Mouse (Mus musculus): ENCODE results near the gene Pde11a.

Pde11a gene

DNA sequence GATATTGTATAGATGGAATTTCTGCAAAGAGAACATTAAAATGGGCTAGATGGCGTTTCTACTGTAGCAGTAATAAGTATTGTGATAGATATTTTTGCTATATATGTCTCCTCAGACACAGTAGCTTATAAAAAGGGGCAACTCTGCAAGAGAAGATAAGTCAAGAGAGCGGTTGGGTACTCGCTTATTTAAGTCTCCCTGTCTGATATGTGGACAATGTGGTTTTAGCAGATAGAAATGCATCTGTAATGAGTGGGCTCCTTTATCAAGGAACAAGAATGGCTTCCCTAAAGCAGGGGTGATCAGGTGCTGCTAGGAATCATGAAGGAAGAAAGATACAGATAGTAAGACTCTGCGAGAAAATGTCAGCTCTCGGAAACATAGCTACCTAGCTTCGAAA is 18.2 kb downstream of the Pde11a start:
- DNase-seq (ENCODE audit: low spot score in 2 of 2) = no peak

DNA sequence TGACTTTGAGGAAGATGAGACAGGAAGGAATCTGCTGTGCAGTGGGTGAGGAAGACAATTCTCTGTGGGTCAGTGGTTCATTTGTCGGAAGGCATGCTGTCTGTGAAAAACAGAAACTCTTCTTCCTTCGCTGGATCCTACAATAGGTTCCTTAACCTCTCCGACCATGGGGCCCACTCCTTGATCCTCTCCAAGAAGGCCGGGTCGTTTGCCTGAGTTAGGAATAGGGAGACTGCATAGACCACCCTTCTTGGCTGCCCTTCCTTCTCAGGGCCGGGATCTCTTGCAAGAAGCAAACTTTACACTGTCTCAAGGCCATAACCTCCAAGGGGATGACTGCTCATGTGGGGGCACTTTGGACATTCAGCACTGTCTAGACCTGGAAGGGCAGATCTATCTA is 19.3 kb downstream of the Pde11a start:
- DNase-seq (ENCODE audit: low spot score in 2 of 2) = no peak

DNA sequence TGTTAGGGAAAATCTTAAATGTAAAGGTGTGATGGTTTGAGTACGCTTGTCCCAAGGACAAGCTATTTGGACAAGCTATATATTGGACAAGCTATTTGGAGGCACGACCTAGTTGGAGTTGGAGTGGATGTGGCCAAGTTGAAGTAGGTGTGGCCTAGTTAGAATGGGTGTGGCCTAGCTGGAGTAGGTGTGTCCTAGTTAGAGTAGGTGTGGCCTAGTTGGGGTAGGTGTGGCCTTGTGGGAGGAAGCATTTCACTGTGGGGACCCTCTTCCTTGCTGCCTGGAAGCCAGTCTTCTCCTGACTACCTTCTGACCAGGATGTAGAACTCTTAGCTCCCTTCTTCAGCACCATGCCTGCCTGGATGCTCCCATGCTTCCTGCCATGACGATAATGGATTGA is 50.9 kb downstream of the Pde11a start:
- DNase-seq (ENCODE audit: low spot score in 2 of 2) = no peak

DNA sequence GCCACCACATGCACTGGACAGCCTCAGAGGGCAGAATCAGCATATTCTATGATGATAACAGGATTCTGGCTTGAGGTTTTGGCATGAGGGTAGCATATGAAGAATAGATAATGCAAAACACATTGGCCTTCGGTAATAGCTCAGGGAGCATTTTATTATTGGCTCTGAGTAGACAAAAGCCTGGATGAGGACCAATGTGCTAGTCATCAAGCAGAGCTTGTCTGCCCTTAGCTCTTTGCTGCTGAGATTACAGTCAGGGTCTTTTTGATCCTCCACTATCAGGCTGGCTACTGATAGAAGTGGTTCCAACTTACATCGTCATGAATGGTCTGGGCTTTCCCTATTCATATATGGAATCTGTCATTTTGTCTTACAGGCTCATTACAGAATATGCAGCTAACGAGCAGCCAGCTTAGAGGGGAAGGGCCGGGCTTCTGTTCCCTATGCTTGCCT is 52.3 kb downstream of the Pde11a start:
- no peak for DNase-seq (ENCODE audit: low spot score in 2 of 2)

DNA sequence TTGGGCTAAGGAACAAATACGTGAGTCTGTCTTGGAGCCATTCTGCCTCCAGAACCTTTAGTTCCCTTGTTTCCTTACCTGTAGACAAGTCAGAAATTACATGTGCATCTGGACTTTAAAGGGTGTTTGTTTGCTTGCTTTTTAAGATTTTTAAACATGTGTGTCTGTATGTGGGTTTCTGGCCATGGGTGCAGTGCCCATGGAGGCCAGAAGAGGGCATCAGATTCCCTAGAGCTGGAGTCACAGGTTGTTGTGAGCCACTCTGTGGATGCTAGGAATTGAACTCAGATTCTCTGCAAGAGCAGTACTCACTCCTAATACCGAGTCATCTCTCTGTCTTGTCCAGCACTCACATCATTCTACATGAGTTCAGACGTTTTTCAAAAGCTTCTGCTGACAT is 53.4 kb downstream of the Pde11a start:
- DNase-seq (ENCODE audit: low spot score in 2 of 2) = peak in 1 of 2 experiments; percentile 10

DNA sequence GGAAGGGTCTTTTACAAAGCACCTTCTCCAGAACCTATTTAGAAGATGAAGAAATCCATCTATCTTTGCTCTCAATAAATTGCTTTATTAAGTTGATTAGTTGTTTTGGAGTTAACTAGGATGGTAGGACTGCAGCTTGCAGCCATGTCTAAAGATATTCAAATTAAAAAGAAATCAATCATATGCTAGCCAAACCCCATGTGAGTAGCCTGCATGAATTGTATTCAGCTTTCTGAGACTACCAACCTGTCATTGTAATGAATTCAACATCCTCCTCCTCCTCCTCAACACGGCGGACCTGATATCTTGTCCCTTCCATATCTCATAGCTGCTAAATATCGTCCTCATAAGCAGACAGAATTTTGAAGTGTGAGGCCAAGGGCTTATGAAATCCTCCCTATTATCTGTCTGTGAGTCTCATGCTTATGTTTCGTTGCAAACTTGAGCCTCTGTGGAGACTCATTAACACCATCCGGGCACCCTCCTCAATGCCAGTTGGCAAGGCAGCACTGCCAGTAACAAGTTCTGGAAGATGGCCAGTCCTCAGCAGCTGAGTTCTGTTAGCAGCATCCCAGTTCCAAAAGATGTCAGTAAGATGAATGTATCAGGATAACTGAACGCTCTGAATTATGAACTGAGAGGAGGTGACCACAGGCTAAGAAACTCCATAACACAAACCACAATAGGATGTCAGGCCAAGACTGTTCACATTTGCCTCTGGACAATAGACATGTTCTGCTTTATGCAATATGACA is 55.0 kb downstream of the Pde11a start:
- peak in 1 of 2 experiments; percentile 75 for DNase-seq (ENCODE audit: low spot score in 2 of 2)

DNA sequence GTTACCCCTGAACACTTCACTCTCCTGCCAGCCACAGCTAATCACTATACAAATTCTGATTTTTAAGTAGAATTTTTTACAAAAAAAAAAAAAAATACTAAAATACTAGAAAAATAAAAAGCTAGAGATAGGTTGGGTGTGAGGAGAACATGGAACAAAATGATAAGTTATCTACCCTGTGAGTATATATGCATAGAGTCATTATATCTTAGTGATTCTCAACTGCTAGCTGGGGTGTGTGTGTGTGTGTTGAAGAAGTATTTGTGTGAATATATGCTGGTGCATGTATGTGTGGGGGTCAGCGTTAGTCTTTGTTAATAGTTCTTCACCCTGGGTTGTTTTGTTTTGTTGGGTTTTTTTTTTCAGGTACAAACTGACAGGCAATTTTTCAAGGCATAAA is 69.1 kb downstream of the Pde11a start:
- no peak for DNase-seq (ENCODE audit: low spot score in 2 of 2)

DNA sequence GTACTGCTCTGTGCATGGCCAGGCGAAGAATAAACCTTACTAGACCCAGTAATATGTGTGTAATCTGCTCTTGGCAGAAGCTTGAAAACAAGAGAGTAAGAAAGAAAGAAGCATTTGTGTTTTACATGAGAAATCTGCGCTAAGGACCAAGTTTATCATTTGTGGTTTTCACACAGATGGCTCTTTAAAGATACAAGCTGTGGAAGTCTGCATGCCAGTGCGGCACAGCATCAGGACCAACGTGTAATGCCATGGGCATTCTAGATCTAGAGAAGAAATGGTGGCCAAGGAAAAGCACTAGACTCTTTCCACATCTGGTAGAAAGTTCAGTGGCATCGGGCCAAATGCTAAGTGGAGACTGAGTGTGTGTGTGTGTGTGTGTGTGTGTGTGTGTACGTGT is 71.2 kb downstream of the Pde11a start:
- DNase-seq (ENCODE audit: low spot score in 2 of 2) = no peak

DNA sequence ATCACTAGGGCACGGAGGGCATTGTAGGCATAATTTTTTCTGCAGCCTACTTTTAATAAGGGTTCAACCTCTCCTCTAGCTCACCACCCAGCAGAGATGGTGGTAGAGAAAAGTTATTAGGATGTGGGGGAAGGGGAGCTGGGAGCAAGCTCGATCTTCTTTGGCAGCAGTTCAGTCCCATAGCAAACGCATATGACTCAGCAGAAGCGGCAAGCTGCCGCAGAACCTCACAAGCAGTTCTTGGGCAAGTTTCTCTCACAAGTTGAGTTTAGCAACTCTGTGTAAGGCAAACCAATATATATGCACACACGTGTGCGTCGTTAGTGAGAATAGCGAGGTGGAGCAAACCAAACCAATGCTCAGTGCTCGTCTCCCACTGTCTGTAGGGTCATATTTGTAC is 72.0 kb downstream of the Pde11a start:
- DNase-seq (ENCODE audit: low spot score in 2 of 2) = no peak

DNA sequence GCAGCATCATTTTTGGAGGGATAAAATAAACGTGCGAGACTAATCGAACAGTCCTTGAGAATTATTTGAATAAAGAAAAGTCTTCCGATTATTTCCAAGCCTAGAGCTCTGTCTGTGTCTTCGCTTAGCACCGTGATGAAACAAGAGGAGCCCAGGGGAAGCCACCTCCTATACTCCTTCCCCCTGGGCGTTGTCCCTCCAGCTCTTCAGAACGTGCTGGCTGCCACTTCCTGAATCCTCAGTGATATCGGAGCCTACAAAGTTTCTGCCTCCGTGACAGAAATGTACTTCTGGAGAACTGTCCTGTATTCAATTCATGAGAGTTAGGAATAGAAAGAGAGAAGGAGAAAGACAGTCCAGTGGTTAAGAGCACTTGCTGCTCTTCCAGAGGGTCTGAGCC is 74.3 kb downstream of the Pde11a start:
- DNase-seq (ENCODE audit: low spot score in 2 of 2) = no peak

DNA sequence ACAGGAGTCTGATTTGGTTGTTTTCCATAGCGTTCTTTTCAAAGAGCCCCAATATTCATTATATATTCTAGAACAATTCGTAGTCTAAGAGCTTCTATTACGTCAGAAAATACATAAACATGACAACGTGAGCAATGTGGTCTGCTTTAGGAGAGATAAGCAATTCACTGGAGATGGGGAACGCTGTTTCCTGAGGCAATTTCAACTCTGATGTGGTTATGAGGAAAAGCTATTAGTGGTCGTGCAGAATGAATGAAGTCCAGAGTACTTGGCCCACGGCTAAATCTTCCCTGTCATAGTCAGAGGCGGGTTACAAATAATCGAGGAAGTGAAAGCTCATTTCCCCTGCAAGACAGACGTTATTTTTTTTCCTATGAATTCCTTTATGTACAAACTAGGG is 75.9 kb downstream of the Pde11a start:
- no peak for DNase-seq (ENCODE audit: low spot score in 2 of 2)

DNA sequence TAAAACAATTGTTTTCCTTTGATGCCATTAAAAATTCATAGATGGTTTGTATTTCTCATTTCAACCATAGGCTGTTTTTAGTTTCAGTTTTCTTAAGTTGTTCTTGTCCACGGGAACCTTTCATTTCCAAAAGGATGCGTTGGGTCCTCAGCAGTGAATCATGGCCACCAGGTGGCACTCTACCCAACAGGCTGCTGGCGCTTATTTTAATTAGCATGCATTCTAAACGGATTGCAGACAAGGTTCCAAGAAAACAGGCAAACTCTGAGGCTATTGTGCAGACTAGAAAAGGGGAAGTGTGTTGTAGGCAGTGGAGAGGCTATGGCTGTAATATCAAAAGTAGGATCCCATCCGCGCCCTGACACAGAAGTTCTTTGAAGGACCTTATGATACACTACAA is 83.7 kb downstream of the Pde11a start:
- DNase-seq (ENCODE audit: low spot score in 2 of 2) = peak; percentile 40 to 69

DNA sequence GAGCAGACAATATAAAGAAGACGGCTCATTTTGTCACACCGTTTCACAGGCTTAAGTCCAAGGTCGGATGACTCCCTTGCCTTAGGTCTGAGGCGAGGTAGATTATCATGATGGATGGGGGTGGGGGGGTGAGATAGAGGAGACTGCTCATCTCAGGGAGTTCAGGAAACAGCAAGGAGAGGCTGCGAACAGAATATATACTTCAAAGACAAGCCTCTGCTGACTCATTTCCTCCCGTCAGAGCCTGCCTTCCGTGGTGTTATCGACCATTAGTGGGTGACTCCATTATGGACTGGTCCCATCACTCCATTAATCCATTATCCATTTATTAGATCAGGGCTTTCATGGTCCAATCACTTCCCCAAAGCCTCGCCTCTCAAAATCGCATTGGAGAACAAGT is 87.2 kb downstream of the Pde11a start:
- DNase-seq (ENCODE audit: low spot score in 2 of 2) = no peak

DNA sequence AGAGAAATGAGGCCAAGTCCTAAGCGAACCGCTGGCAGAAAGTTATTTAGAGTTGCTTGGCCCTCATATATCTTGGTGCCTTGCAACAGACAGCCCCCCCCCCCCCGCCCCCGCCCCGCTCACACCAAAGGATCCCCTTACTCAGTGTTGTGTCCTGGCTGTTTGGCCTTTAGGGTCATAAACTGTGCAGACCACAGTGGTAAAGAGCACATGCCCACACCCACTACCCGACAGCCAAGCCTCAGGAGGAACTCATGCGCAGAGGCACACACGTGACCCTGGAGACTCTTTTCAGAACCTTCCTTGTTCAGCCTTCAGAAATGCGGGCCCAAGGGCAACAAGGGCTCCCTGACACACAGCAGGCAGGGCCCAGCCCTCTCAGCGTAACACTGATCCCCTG is 90.3 kb downstream of the Pde11a start:
- DNase-seq (ENCODE audit: low spot score in 2 of 2) = no peak

DNA sequence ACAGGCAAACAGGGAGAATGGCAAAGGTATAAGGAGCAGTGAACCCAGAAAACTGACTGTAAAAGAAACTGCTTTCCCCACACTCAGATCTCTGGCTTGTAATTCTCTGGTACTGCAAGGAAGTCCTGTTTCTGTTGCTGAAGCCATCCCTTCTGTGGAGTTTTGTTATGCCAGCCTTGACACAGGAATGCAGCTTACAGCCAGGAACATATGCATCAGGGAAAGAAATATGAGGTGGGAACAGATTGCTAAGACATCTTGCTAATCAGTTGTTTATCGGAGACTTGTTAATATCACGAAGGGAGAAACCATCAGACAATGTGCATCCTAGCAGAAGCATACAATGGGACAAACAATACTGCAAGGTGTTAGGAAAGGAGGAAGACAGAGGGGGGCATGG is 99.4 kb downstream of the Pde11a start:
- DNase-seq (ENCODE audit: low spot score in 2 of 2) = no peak

DNA sequence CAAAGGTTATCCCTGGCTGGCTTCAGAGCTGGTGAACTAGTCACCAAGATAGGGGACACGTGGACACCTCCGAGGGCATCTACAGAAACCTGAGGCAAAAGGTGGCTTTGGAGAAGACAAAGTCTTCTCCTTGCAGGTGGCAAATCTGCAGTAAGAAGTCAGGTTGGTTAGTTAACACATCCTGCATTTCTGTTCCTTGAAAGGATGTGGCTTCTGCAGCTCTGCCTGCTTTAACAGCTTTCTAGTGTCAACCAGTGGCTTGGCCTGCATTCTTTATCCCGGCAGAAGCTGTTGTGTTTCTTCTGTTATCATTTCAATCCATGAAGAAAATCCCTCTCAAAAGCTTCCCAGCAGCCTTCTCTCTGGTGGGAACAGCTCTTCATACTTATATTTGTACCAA is 100.1 kb downstream of the Pde11a start:
- DNase-seq (ENCODE audit: low spot score in 2 of 2) = no peak

DNA sequence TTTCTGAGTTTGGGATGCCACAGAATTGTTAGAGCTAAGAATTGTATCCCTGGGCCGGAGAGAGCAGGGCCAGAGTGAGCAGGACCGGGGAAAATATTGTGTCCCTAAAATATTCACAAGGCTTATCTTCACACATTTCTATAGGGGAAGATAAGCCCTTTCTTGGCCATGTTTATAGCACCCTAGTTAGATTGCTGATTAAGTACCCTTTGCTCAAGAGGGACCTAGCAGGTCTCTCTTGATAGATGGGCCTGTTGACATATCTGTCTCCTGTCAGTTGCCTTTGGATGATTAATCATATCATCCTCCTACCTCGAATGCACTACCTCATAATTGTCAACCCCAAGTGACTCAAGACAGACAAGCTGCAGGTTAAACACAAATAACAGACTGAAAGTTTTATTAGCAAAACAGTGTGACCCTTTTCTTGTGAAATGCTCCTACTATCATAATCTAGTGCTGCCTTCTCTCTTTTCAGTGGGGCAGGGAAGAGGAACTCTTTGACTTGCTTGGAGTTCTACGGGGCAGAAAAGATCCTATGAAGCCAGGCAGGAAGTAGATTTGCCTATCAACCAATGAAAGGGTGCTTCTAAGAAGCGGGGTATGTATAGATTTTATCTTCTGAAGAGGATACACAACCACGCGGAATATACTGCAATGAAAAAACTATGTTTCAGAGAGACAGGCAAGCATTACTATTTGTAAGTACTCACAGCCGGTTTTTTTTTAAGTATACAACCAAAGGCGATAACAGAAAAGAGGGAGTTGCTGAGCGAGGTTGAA is 100.7 kb downstream of the Pde11a start:
- DNase-seq (ENCODE audit: low spot score in 2 of 2) = no peak

DNA sequence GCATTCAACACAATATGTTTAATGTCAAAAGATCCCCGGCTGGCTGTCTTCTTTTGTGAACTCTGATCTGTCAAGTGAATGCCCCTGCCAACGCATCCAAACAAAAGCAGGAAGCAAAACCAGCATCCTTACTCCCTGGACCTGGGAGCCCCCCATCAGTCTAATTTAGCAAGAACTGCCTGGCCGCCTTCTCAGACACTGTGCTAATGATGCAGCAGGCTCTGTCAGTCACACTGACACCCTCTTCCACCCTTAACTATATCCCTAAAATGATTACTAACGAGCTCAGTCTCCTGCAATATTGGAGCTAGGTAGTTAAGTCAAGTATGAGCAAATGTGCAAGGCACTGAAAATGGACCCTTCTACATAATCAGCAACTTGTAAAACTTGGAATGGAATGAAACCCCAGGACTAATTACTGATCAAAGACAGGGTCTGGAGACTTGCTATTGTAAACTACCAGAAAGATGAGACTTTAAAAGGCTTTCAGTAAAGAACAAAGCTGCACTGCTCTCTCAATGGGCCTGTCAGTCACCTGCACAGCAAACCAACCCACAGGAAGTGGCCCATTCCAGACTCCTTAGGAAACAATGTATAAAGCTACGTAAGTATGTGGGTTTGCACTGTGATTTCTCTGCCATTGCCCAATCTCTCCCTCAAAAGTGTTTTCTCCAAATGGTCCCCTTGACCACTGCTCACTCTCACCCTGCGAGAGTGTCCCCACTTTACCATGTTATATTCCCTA is 118.0 kb downstream of the Pde11a start:
- no peak for DNase-seq (ENCODE audit: low spot score in 2 of 2)

DNA sequence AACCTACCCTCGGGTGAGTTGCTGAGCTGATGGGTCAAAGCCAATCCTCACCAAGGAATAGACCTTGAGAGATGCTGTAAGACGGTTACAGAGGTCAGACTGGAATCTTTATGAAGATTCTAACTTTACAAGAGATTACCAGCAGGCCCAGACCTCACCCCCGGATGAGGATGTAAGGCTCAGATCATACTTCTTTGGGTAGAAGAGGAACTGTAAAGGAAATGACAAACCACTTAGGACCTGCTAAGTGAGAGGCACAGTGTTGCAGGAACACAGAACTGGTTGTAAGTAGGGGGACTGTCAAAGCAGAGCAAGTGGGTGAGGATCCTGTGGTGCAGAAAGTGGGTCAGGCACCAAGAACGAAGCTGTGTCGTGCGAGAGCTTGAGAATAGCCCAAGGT is 119.0 kb downstream of the Pde11a start:
- DNase-seq (ENCODE audit: low spot score in 2 of 2) = no peak

DNA sequence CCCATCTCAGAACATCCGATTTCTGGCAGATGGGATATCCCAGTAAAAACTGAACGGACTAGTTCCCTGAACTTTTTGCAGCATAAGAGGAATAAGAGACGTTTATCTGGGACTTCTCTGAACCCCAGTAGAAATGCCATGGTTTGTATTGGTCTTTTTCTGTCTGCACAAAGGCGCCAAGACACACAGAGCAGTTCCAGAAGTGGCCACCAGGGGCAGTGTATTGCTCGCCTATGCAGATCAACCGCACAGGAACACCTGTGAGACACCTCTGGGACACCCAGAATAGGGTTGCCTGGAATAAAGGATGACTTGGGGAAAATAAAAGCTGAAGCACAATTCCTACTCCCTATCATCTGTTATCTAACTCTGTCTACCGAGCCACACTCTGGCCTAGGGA is 122.4 kb downstream of the Pde11a start:
- peak; percentile 21 to 51 for DNase-seq (ENCODE audit: low spot score in 2 of 2)

DNA sequence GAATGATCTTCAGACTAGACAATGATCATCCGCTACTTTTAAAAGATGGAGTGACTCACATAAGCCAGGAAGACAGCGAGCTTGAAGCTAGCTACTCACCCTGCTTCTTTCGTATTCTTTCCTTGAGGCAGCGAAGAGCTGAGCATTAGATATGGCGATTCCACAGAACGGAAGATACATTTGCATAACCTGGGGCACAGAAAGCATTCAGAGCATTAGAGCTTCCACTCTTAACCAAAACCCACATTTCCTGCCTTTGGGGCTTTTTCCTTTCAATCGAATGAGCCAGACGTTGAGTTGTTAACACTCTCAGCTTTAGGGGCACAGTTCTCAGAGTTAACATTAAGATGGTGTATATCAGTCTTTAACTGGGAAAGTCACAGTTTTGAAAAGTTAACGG is 123.4 kb downstream of the Pde11a start:
- DNase-seq (ENCODE audit: low spot score in 2 of 2) = no peak

DNA sequence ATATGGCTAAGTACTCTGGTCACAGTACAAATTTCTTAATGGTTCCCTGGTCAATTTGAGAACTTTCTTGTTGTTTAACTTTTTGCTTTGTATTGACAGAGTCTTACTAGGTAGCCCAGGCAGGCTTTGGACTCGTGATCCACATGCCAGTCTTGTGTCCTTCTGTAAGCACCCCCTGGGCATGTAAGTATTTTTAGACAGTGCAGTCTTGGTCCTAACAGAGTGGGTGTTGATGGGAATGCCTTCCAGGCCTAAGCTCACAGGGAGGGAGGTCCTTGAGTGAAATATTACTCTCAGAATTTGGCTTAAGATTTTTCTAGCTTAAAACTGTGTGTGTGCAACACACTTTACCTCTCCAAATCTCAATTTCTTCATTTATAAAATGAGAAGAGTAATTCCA is 153.4 kb downstream of the Pde11a start:
- no peak for DNase-seq (ENCODE audit: low spot score in 2 of 2)

DNA sequence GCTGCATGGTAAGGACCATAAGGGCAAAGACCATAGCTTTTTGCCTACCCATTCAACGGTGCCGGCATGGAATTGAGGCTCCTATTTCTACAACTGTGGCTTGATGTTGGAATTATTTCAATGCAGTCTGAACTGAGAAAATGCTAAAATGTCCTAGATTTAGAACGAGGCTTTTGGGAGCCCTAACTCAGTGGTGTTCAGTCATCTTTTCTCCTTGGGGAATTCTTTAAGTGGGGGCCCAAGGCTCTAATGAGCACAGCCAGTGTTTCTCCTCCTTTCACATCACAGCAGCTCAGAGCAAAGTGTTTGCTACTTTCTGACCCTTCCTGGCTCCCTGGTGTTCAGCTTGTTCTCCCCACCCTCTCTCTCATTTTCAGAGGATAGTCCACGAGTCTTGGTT is 175.8 kb downstream of the Pde11a start:
- no peak for DNase-seq (ENCODE audit: low spot score in 2 of 2)

All from cerebellum, postnatal 4 days (tissue).